Comparison of ENCODE assay signal across 9 mouse cellular contexts in the genomic region with DNA sequence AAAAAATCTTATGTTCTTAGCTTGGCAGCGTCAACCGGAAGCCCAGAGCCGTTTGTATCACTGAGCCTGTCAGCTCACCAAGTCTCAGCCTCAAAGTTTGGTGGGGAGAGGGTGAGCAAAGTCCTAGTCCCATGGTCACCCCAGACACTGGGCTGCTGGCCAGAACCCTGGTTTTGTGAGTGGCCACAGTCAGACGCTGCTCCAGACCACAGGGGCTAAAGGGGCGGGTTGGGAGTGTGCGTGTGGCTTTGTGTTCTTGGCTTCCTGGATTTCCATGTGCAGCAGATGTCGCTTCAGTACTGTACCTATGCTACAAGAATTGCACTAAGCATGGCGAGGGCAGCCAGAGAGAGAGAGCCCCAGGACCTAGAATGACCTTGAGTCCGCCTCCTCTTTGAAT. TPM values are rescaled to one million over a fixed set of nuclear protein-coding genes. Genes with fewer than 3 reads are reported as not detected.
DNase-seq lines count a peak whose midpoint lies in the region; ATAC-seq lines count a peak whose summit lies in the region.
"Had no signal": no experiment of that assay in that cellular context is flagged by ENCODE, and none has a peak within 500 bp of the region (broad histone marks: within the 10 kb centered on the region; RNA-seq: fewer than 3 reads in every experiment).

No protein-coding gene starts in this region.

- no peaks in the 10 kb centered on the region for H3K9me3 ChIP-seq in heart, embryonic 10.5 days
- H3K9me3 ChIP-seq in heart, embryonic 14.5 days (ENCODE audit: control insufficient read depth, low read length), result no peaks in the 10 kb centered on the region
- H3K9me3 ChIP-seq: G1E had no signal

- H3K4me1 ChIP-seq in heart, embryonic 10.5 days, result peaks cover 61% of the 10 kb centered on the region
- peaks cover 34 to 50% of the 10 kb centered on the region in 2 experiments for H3K4me1 ChIP-seq in heart, embryonic 14.5 days (ENCODE audit: control insufficient read depth in 2 of 2, insufficient read depth in 2 of 2, low read length in 2 of 2)

- peaks cover 24% of the 10 kb centered on the region for H3K36me3 ChIP-seq in heart, embryonic 10.5 days
- H3K36me3 ChIP-seq in heart, embryonic 14.5 days (ENCODE audit: control insufficient read depth, insufficient read depth, low read length), result peaks cover 28% of the 10 kb centered on the region

- no peak for ATAC-seq in heart, embryonic 14.5 days (ENCODE audit: insufficient number of reproducible peaks, insufficient read depth, low FRiP score, low read depth)

- peak; percentile 72 for DNase-seq in heart, embryonic 10.5 days (ENCODE audit: low spot score)
- no peak for DNase-seq in heart, adult 18-20 months
- peak; percentile 71 for DNase-seq in Muller cell, postnatal 12 days (ENCODE audit: inconsistent ontology term)
- DNase-seq in kidney, postnatal 4 days, result peak; percentile 75 to 84
- DNase-seq in natural killer cell, adult 2 months (ENCODE audit: low spot score in 2 of 2), result no peak
- DNase-seq in thymus, postnatal 25 days, result no peak
- DNase-seq in spleen, adult 18-20 months, result no peak

- H3K27me3 ChIP-seq in heart, embryonic 10.5 days (ENCODE audit: insufficient read depth, poor library complexity, severe bottlenecking), result no peaks in the 10 kb centered on the region
- no peaks in the 10 kb centered on the region for H3K27me3 ChIP-seq in heart, embryonic 14.5 days (ENCODE audit: control insufficient read depth, insufficient read depth, low read length)

- peak overlapping the region; percentile 72; the same call in 1 of the 2 replicates for H3K9ac ChIP-seq in heart, embryonic 14.5 days (ENCODE audit: low read length)

- peak overlapping the region; percentile 79 for H3K4me2 ChIP-seq in heart, embryonic 14.5 days (ENCODE audit: low read length)

- H3K4me3 ChIP-seq in heart, embryonic 10.5 days, result peak overlapping the region; percentile 57; the same call in 1 of the 2 replicates
- no peak overlapping the region for H3K4me3 ChIP-seq in heart, embryonic 14.5 days (ENCODE audit: control insufficient read depth in 1 of 2, insufficient read depth in 1 of 2, low read depth in 1 of 2, low read length in 2 of 2)

- peak overlapping the region; percentile 90 for H3K27ac ChIP-seq in heart, embryonic 10.5 days
- peak overlapping the region; percentile 96 to 98 for H3K27ac ChIP-seq in heart, embryonic 14.5 days (replicated peaks in 1 of 2; ENCODE audit: control insufficient read depth in 1 of 2, insufficient read depth in 1 of 2, low read depth in 2 of 2, low read length in 2 of 2)

- WGBS in heart, embryonic 10.5 days, result 69% methylated on average over 9 of the region's 9 CpGs
- 39% methylated on average over 9 of the region's 9 CpGs for WGBS in heart, embryonic 14.5 days

RNA-seq across cellular contexts. Expression of a gene that starts 3.2 kb away (rescaled TPM):
- 79.3 and 97.8 TPM in 2 replicates for polyA plus RNA-seq in heart, embryonic 10.5 days (2016; fragmentation: Nextera tagmentation; extraction: Ambion mirVana)
- total RNA-seq in heart, adult 18-20 months (2021), result 10 to 100 TPM; 17.8 to 20.9 TPM
- 56.8 and 57.0 TPM in 2 replicates for polyA plus RNA-seq in heart, embryonic 14.5 days (2014; fragmentation: Nextera tagmentation; extraction: Ambion mirVana)

RNA-seq across cellular contexts. Expression of a gene that starts 4.2 kb away (rescaled TPM):
- polyA plus RNA-seq in heart, embryonic 10.5 days (2016; fragmentation: Nextera tagmentation; extraction: Ambion mirVana), result 52.7 and 69.7 TPM in 2 replicates
- 10 to 100 TPM; 50.8 to 55.4 TPM for total RNA-seq in heart, adult 18-20 months (2021)
- 59.6 and 63.7 TPM in 2 replicates for polyA plus RNA-seq in heart, embryonic 14.5 days (2014; fragmentation: Nextera tagmentation; extraction: Ambion mirVana)

RNA-seq across cellular contexts. Expression of a gene that starts 14.8 kb away (rescaled TPM):
- 38.1 and 39.7 TPM in 2 replicates for polyA plus RNA-seq in heart, embryonic 10.5 days (2016; fragmentation: Nextera tagmentation; extraction: Ambion mirVana)
- total RNA-seq in heart, adult 18-20 months (2021), result 10 to 100 TPM; 16.6 to 17.9 TPM
- 49.2 and 55.5 TPM in 2 replicates for polyA plus RNA-seq in heart, embryonic 14.5 days (2014; fragmentation: Nextera tagmentation; extraction: Ambion mirVana)
- polyA plus RNA-seq: G1E had no signal

RNA-seq across cellular contexts. Expression of a gene that starts 28.3 kb away (rescaled TPM):
- polyA plus RNA-seq in heart, embryonic 10.5 days (2016; fragmentation: Nextera tagmentation; extraction: Ambion mirVana), result not detected in 2 replicates
- total RNA-seq in heart, adult 18-20 months (2021), result not detected
- not detected in 2 replicates for polyA plus RNA-seq in heart, embryonic 14.5 days (2014; fragmentation: Nextera tagmentation; extraction: Ambion mirVana)
- total RNA-seq: G1E had no signal
- polyA plus RNA-seq: G1E had no signal

RNA-seq across cellular contexts. Expression of a gene that starts 36.2 kb away (rescaled TPM):
- polyA plus RNA-seq in heart, embryonic 10.5 days (2016; fragmentation: Nextera tagmentation; extraction: Ambion mirVana), result 143 and 146 TPM in 2 replicates
- 10 to 100 TPM; 70.4 to 79.1 TPM for total RNA-seq in heart, adult 18-20 months (2021)
- 122 and 134 TPM in 2 replicates for polyA plus RNA-seq in heart, embryonic 14.5 days (2014; fragmentation: Nextera tagmentation; extraction: Ambion mirVana)

Comparison
In these comparisons a context has a peak if more than half of its experiments do, and no peak if none do; other contexts are left out.
1. DNase-seq: peak in heart, embryonic 10.5 days (single experiment), Muller cell, postnatal 12 days (single experiment) and kidney, postnatal 4 days (2 of 2); none in heart, adult 18-20 months (0 of 2), natural killer cell, adult 2 months (0 of 2), thymus, postnatal 25 days (single experiment) and spleen, adult 18-20 months (0 of 2).